Mouse (Mus musculus) cerebellum, adult 2 months (tissue): ENCODE measurements at regions not wholly inside any gene's neighbourhood (a gene's known extent, or its start where the extent isn't known, plus 50 kb on each side); places are given as distances from the start of the nearest gene placed in this dataset.
"Not testable (repeated sequence)": the region's sequence is repeated elsewhere in the genome, so short reads cannot be mapped to it uniquely, and the experiment has no call there.

Experiments used
- DNase-seq, 2 experiments: peaks; one replicate each; pipeline ENCODE4 v3.0.0; 2021
- H3K27ac ChIP-seq: fragments of 200-500 bp; 2 replicates; pipeline ENCODE4 v1.5.1; 2012; ENCODE audit warnings: low read length, control low read depth, inconsistent platforms; ENCODE audit not compliant: insufficient read depth
- H3K27me3 ChIP-seq: fragments of 200-500 bp; 2 replicates; pipeline ENCODE4 v1.6.1; 2012; ENCODE audit warnings: inconsistent platforms, mild to moderate bottlenecking, low read length, moderate library complexity; ENCODE audit not compliant: control insufficient read depth, insufficient read depth
- H3K4me1 ChIP-seq: fragments of 200-500 bp; 2 replicates; pipeline ENCODE4 v1.6.1; 2011; ENCODE audit warnings: low read length; ENCODE audit not compliant: control insufficient read depth, insufficient read depth
- H3K4me3 ChIP-seq: fragments of 200-500 bp; replicated peaks from 2 replicates; pipeline ENCODE3; 2011; ENCODE audit warnings: mild to moderate bottlenecking, low read depth, low read length, control low read depth; ENCODE audit not compliant: insufficient read depth
- CTCF ChIP-seq: fragments of 200-500 bp; IDR thresholded peaks from 2 replicates; pipeline ENCODE4 v1.5.1; 2011; ENCODE audit warnings: low read depth, mild to moderate bottlenecking, control low read depth, low read length, moderate library complexity, borderline replicate concordance; ENCODE audit not compliant: insufficient read depth
- POLR2A ChIP-seq: fragments of 200-500 bp; IDR thresholded peaks from 2 replicates; pipeline ENCODE4 v1.6.1; 2011; ENCODE audit warnings: low read length, control low read depth, borderline replicate concordance; ENCODE audit not compliant: insufficient read depth
- WGBS: fragments of 180-500 bp; shearing (Covaris S2); methylation state at CpG from one replicate; pipeline ENCODE4 v1.1.7; 2018; 5-methylcytosine and 5-hydroxymethylcytosine counted together

DNA sequence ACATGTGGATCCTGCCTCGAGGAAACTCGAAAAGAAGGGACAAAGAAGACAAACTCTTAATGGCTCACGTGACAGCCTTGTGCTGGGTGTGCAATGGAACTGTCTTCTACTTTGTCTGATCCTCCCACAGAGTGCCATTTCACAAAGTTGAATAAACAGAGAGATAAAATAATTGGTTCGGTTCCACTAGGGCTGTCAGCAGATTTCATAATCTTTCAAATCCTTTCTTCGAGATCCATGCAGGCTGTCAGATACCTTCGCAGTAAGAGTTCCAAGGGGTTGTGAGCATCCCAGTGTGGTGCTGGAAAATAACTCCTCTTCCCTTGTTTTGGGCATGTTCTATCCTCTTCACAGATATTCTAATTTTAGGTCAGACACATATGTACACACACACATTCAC, 532.1 kb downstream of the Ets1 start:
- no peaks in the 10 kb centered on the region for H3K27me3 ChIP-seq
- no peaks in the 10 kb centered on the region for H3K4me1 ChIP-seq
- WGBS: 77% methylated on average over 6 of the region's 6 CpGs
- TF ChIP-seq CTCF (no peak), POLR2A (no peak)
- DNase-seq: no peak
- no peak overlapping the region for H3K27ac ChIP-seq
- no peak overlapping the region for H3K4me3 ChIP-seq

DNA sequence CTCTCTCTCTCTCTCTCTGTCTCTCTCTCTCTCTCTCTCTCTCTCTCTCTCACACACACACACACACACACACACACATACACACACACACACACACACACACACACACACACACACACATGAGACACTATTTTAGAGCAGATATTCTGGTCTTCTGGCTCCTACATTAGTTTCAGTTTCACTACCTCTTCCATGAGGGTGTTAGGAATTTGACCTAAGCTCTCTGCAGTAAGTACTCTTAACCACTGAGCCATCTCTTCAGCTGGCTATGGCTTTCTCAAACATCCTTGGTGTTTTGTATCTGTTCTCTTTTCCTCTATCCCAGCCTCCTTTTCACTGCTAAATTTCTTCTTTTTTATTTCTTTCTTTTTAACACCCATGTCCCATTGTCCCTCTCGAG, 533.1 kb downstream of the Ets1 start:
- not testable (repeated sequence) for H3K4me3 ChIP-seq, DNase-seq, H3K27me3 ChIP-seq, H3K27ac ChIP-seq, H3K4me1 ChIP-seq
- whole genome bisulfite sequencing: 95% methylated on average over 1 of the region's 1 CpGs

DNA sequence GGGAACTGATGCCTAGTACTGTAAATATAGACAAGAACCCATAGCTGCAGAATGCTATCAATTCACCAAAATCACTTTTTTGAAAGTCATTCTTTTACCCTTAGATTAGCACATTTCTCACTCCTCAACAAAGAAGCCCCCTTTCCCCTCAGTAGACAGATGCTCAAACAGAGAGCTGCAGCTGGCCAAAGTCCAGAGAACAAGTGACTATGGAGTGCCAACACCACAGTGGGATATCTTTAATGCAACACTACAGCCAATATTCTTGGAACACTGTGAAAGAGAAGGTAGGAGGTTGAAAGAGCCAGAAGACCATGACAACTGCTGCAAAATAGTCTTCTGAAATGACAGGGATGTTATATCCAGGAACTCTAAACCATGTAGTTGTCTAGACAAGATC, 544.0 kb downstream of the Ets1 start:
- Histone ChIP-seq H3K27me3 (no peaks in the 10 kb centered on the region; the same call in 1 of the 2 replicates), H3K27ac (no peak overlapping the region), H3K4me3 (no peak overlapping the region), H3K4me1 (no peaks in the 10 kb centered on the region)
- no peak for DNase-seq
- TF ChIP-seq POLR2A: no peak
- no peak for TF ChIP-seq CTCF

DNA sequence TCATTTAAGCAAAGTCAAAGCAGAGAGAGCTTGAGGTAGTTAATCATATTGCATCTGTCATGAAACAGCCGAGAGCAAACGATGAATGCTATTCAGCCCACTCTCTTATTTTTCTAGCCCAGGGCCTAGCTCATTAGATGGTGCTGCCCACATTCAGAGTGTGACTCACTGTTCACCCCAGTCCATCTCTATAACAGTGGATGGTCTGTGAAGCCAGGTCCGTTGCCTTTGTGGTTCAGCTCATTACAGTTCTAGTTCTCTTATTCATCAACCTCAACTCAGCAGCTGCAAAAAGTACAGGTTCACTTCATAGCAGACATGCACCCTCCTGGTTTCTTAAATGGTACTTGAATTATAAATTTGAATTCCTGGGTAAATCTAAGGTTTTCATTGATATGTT, 551.2 kb downstream of the Ets1 start:
- WGBS: 90% methylated on average over 3 of the region's 3 CpGs
- DNase-seq: no peak
- TF ChIP-seq CTCF (no peak), POLR2A (no peak)
- Histone ChIP-seq H3K27me3 (no peaks in the 10 kb centered on the region), H3K4me1 (no peaks in the 10 kb centered on the region), H3K4me3 (no peak overlapping the region), H3K27ac (no peak overlapping the region)

DNA sequence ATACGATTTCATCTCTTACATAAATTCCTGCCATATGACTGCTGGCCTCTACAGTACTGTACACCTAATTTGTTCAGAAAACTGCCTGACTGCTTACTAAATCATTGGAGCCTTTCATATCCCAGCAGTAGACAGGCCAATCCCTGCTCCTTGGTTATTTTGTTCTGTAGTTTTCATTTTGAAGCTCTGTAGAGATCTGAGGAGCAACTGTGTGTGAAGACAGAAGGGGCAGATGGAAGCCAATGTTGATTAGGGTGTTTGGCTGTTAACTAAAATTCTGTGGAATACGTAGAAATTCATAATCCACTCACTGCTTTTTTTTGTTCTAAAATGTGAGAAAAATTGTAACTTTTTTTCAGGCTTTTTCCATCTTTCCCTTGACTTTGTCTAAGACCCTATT, 573.1 kb downstream of the Ets1 start:
- DNase-seq: no peak
- H3K27ac ChIP-seq: no peak overlapping the region
- no peaks in the 10 kb centered on the region for H3K4me1 ChIP-seq
- no peak overlapping the region for H3K4me3 ChIP-seq
- no peaks in the 10 kb centered on the region for H3K27me3 ChIP-seq
- TF ChIP-seq CTCF (no peak), POLR2A (no peak)
- 76% methylated on average over 2 of the region's 2 CpGs for WGBS

DNA sequence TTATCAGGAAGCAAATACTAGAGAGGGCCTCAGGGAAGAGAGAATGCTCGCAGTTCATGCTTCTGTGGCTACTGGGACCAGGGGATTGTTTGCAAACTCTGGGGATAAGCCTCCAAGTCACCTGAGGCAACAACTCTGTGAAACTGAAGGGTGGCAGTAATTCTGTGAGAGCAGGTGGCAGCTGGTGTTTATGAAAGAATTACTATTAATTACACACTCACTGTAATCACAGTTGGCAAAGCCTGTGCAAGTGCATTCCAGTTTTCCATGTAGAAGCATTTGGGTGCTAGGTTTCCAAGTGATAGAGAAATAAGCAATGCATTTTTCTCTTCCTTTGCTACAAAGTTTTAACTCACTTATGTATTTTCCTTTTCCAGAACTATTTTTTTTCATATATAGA, 578.5 kb downstream of the Ets1 start:
- 62% methylated on average over 1 of the region's 1 CpGs for WGBS
- Histone ChIP-seq H3K4me3 (no peak overlapping the region), H3K27me3 (no peaks in the 10 kb centered on the region), H3K4me1 (no peaks in the 10 kb centered on the region), H3K27ac (no peak overlapping the region)
- DNase-seq: no peak
- TF ChIP-seq CTCF (no peak), POLR2A (no peak)

DNA sequence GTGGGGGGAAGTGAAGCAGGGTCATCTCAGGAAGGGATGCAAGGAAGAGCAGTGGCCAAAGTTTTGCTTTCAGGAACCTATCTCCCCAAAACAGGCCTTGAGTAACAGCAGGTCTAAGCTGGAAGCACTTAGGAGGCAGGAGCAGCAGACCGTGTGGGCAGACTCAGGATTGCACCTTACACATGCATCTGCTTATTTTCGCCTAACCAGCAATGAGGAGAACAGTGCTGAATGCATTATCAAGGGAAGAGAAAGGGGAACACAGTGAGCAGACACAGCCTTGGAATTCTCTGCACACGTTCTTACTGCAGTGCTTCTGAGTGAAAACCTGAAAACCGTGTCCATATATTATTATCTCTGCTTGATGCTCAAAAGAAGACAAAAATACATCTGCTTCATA, 585.0 kb downstream of the Ets1 start:
- no peaks in the 10 kb centered on the region for H3K27me3 ChIP-seq
- H3K27ac ChIP-seq: no peak overlapping the region
- 83% methylated on average over 4 of the region's 4 CpGs for WGBS
- DNase-seq: no peak
- no peak overlapping the region for H3K4me3 ChIP-seq
- no peaks in the 10 kb centered on the region for H3K4me1 ChIP-seq
- TF ChIP-seq POLR2A (no peak), CTCF (no peak)

DNA sequence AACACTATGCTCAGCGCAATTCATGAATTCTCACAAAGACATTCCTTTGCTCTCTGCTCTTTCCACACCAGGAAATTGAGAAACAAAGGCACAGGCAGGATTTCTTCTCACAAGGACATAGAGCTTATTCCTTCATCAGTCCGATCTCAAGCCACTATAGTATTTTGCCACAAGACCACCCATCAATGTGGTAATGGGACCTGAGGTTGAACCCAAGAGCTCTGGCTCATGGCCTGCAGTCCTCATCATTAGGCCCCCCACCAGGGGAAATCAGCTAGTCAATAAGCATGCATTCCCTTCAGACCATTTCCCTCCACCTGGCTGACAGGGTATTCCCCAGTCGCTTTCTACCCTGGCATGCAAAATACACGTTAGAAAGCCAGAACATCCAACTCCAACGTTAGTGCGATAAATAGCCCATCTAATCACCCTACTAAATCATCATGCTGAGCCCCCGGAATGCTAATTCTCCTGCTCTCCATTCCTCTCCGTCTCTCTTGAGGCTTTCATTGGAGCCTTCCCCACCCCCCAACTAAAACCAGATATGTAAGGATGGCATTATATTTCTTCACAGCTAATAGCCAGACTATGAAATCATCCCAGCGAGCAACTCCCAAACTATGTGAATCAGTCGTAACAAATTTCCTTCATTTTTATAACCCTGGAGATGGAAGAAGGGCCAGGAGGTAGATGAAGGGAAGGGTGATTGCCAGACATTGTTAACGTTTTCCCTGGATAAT, 586.2 kb downstream of the Ets1 start:
- 74% methylated on average over 11 of the region's 11 CpGs for WGBS
- Histone ChIP-seq H3K4me3 (no peak overlapping the region), H3K27ac (no peak overlapping the region), H3K4me1 (no peaks in the 10 kb centered on the region), H3K27me3 (no peaks in the 10 kb centered on the region)
- TF ChIP-seq POLR2A (no peak), CTCF (no peak)
- no peak for DNase-seq
